Mouse (Mus musculus): ENCODE measurements at regions not wholly inside any gene's neighbourhood (a gene's known extent, or its start where the extent isn't known, plus 50 kb on each side); places are given as distances from the start of the nearest gene placed in this dataset.

DNA sequence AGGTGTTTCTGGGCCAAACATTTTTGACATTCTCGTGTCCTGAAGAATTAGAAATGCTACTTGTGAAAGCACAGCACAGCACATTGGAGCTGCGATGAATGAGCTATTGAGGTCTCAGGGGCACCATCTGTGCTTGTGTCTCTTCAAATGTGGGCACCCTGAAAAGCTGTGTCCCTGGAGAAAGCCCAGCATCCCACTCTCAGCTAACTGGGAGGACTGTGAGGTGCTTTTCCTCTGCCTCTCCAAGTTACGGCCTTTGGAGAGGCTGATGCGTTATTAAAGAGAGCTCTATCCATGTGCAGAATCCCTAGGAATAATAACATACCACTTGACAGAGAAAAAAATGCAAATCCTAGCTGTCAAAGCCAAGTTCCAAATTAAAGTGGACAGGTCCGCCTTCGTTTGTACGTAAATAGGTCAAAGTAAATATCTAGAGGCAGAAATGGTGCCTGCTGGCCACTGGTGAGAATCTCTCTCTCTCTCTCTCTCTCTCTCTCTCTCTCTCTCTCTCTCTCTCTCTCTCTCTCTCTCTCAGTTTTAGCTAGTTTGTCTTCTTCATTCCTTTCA, 397.3 kb upstream of the Mmadhc start:
- DNase-seq, result no peak

DNA sequence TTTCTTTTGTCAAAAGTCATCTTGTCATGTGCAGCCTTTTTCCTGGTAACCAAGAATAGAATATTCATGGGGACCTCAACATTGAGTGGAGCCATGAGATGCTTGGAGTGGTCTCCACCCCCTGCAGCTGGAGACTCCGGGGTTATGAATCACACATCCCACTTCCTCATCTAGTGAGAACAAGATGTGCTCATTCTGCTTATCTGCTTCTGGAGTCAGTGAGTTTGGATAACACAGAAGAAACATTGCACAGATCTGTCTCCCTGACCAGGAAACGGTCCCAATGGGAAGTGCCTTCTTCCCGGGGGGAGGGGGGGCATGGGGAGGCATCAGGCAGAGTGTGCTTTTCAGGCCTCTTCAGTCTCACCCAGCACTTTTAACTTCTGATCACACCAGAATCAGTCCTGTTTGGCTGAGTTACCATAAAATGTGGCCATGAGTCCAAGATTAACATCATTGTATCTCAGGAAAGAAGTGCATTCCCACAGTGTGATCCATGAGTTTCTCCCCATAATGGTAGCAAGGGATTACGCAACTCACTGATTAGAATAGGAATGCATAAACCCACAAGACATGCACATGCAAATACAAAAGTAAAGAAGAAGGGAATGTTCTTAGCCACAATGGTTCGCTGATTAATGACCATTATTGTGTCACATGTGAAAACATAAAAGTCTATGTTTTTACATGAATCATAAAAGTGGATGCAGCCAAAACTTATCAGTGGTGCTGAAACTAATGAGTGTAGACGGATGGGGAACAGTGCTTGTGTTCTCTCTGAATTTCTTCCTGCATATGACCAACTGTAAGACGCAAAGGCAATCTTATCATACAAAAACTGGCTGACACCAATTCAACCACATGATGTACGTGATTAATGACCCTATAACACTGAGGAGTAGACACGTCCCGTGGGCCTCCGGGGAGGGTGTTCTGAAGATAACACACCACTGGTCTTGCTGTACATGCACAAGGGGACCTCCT, 393.8 kb upstream of the Mmadhc start:
- peak; percentile 63 to 90 for DNase-seq

DNA sequence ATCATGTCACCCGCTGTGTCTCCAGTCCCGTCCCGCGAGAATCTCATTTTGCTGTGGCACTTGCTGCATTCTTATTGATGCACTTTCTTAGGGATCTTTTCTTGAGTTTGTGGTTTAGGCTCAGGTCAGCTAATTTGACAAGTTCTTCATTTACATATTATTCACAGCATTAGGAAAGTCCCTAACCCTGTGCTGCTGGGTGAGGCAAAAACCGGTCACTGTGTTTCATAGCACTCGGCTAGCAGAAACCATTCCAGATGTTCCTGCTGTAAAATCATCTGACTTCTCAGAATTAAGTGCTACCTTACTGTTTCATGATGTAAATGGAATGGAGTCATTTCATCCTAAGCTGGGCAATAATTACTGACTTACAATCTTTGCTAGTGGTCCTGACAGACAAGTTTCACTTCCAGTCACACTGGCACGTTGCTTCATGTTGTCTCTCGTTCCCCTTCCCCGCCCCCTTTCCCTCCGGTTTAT, 391.1 kb upstream of the Mmadhc start:
- peak in 1 of 2 experiments; percentile 22 for DNase-seq

DNA sequence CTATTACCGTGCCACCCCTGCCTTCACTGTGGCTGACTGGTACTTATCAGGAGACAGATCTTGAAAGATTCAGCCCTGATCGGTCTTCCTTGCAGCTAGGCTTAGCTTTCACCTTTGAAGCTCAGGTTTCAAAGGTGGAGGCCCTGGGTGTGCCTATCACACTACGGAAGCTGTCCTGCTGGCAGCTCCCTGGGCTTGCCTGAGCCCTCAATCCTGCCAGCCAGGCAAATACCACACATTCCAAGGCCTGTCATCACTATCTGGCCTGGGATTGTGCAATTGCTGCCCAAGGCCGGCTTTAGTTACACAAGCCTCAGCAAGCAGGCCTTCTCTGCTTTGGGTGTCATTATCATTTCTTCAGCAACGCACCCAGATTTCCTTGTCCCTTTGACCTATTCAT, 390.6 kb upstream of the Mmadhc start:
- DNase-seq, result peak; percentile 54 to 68

DNA sequence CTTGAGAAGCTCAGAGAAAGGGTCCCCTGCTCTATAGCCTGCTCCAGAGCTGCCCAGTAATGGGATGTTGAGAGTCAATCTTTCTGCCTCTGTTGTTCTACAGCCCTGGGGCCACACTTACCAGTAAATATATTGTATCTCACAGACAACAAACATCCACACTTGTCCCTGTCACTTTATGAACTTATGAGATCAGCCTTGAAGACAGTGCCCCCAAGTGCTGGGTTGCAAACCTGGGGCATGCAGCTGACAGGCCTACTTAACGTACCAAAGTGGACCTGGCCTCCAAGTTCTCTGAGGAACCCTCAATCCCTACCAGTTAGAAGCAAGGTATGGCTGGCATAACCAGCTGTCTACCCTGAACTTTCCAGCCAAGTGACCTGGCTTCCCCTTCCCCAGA, 380.9 kb upstream of the Mmadhc start:
- DNase-seq, result no peak

DNA sequence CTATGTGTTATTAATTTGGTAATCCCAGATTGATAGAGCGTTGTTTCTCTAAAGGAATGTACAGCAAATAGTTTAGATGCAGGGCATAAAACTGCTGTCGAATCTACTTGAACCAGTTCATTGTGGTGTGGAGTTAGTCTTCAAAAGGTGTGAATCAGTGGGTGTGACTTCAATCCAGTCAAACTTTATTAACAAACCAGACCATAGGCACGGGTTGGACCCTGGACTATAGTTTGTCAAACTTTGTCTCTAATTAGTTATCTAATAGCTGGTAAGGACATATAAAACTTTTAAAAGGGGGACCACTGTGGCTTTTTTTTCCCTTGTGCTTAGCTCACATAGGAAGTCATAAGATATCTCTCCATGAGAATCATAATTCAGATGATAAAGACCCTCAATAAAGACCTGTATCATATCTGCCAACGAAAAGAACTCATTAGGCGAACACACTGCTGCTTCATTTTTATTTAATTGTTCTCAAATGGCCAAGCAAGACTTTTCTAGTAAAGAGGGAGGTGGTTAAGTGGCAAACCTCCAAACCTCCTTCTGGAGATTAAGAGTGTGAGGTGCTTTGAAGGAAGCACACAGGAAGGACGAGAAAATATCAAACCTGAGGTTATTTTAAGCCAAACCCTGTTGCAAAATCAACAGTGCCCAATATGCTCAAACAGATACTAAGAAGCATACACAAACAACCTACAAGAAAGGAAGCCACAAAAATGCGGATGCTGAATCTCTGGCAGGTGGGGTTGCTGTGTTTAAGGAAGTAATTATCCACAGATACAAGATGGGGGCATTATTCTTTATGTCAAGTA, 379.3 kb upstream of the Mmadhc start:
- DNase-seq, result no peak

DNA sequence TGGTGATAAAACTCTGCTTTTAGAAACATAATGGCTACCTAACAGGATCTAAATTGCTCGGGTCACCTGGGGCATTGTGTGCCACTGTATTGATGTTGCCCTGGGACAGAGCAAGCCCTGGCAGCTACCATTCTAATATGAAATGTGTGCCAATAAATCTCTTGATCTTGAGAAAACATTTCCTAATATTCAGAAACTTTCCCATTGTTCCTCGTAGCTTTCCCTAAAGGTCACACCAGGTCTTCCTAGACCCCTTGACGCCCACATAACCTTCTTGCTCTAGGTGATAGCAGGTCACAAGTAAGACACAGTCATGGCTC, 378.2 kb upstream of the Mmadhc start:
- no peak for DNase-seq

DNA sequence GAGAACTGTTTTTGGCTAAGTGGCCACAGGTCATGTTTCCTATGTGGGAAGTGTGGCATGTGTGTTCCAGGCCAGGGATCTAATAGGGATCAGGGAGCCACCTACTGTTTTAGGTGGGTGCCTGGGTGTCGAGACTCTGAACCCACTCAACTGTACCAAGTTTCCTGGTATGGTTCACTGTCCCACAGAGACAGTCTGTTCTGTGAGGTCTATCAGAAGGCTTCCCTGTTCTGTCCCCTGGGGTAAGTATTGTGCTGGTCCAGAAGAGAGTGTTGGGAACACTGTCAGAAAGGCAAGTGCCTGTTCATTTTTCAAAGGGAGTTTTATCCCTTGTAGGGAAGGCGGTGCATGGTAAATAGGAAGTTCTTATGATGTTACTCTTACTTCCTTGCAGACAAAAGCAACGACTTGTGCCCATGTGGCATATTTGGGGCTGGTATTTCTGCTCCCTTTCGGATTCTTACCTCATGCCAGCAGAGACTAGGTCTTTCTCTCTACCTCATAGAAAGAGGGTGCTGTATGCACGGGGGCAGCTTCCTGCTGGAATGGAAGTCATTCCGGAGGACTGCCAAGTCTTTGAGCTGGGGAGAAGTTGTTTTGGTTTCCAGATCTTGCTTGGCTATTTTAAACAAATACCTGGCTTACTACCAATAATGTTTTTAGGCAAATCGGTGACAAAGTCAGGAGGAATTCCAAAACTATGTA, 377.7 kb upstream of the Mmadhc start:
- peak in 1 of 2 experiments; percentile 54 for DNase-seq

DNA sequence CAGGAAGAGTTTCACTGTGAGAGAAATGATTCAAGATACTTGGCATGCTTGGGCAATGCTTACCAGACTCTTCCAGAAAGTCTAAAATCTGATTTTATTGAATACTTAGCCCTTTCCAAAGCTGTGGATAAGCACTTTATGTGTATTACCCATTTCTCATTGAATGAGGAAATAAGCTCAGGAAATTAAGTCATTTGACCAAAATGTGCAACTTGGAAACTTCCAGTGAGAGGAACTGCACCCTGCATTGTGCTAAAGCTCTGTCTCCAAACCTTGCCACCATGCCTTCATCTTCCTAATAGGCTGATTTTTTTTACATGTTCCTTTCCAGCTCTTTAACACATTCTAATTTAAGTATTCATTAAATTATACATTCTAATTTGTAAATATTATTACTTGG, 372.7 kb upstream of the Mmadhc start:
- DNase-seq, result peak in 1 of 2 experiments; percentile 21

DNA sequence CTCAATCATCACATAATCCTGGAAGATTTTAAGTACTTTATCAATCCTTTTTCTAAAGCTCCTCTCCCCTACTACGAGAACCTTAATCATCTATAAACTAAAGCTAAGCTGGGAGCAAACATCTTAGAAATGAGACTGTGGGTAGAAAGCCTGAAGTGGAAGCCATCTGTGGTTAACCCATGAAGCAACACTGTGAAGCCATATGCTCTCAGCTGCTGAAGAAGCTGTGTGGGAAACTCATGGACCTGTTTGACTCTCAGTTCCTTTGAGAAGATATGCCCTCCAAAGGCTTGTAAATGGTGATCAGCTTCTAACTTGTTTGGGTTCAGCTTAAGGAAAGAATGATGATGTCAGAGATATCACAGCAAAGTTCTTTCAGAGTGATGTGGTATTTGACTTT, 372.2 kb upstream of the Mmadhc start:
- DNase-seq, result no peak

DNA sequence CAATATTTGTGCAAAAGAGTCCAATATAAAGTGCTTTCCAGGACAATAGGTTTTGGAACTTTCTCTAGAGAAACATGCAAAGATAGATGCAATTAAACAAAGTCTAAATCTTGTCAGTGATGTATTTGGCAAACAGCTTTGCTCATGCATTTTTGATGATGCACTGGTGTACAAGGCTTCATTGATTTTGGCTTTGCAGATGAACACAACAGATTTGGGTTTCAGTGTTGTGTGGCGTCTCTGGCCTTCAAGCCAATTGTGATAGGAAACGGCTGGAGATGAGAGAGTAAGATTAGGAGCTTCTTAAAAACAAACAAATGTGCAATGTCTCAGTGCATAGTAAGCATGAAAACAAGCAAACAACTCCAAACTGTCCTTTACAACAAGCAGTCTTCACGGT, 370.6 kb upstream of the Mmadhc start:
- no peak for DNase-seq

DNA sequence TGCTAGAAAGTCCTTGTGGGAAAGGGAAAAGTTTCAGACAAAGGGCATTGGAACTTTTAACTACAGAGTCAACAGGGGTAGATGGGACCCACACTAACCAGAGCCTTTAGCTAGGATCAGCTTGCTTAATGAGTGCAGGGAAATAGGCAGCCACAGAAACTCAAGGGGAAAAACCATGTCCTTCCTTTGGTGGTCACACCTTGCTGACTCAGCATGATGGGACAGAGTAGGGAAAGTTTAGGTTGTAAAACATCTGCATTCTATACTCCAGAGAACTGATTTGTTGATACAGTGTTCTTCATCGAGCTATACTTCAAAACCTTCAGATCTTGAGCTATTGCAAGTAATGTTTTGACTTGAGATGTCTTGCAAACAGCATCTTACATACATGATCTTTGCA, 365.9 kb upstream of the Mmadhc start:
- no peak for DNase-seq

DNA sequence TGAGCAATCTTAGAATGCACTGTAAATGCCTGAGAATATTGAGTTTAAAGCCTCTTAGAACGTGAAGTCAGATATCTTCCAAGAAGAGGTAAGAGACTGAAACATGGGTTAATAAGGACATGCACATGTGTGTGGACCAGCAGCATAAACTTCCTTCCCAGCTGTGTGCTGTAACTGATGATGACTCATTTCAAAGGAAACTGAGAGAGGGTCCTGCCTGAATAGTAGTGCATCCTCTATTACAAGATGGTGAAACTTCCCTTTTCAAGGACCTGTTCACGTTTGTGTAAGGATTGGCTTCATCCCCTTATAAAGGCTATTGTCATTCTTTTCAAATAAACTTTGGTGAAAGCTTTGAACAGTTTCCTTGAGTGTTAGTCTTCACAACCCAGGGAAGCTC, 363.4 kb upstream of the Mmadhc start:
- no peak for DNase-seq

DNA sequence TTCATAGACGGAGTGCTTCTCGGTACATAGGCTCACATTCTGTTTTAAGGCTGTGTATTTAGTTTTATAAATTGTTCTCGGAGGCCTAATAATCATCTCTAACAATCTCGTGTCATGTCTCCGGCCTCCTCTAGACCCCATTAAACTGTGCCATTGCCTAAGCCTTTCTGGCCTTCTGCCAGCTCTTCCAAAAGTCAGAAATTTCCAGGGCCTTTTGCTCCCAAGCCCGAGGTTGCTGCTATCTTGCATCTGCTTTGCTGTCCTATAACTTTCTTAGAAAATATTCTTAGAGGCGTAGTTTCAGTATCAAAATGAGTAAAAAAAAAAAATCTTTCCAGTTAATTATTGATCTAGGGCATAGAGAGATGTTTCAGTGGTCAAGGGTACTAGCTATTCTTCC, 361.2 kb upstream of the Mmadhc start:
- DNase-seq, result no peak

DNA sequence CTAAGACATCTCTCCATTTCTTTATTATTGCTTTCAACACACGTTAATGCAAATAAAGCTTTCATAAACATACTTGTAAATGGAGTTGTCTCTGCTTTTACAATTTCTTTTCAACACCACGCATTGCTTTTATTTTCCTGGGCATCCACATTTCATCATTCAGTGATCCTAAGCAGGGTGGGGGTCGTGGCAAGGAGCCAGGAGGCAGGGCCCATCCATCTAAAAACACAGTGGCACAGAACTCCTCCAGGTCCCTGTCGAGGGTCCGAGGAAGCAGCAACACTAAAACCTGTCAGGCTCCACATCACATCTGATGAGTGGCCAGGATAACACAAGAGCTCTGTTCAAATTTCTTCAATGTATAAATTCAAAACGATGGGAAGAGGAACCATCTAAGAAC, 359.8 kb upstream of the Mmadhc start:
- DNase-seq, result no peak

DNA sequence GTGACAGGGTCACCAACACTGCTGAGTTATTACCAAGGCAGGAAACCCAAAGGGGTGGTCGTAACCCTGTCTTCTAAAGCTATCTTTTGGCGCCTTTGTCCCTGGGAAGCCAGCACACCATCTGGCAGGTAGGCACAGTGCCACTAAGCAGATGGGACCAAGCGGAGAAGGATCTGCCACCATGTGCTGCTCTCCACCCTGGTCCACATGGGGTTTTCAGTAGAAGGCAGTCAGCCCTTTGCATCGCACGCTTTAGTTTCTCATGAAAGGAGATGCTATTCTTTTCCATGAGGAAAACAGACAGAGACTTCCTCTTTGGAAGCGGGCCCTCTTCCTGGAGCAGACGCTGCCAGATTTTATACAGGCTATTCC, 358.3 kb upstream of the Mmadhc start:
- peak; percentile 30 for DNase-seq

DNA sequence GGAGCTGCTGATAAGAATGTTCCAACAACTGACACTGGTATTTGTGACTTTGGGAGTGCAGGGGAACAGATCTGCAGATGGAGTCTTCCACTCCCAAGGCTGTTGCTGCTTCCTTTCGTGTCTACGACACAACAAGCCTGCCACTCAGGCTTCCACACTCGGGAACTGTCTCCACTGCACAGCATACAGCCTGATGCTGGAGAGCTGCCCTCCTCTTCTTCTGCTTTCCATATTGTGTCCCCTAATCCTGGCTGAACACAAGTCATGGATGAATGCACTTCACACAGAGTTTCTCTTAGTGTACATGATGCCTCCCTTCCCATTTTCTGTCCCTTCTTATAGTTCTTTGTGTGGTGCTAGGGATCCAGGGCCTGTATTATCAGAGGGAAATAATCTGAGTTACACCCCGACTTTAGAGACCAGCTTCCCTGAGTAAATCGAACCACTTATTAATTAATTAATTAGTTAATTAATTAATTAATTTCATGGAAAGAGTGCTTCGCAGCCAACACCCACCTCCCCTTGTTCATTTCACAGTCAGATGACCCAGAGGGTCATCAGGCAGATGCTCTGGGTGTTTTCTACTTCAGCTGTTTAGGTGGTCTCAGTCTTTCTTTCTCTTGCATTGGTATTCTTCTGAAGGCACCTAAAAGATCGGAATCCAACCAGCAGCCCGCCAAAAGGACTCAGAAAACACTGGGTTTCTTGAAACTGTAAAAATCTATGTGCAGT, 357.8 kb upstream of the Mmadhc start:
- no peak for DNase-seq

DNA sequence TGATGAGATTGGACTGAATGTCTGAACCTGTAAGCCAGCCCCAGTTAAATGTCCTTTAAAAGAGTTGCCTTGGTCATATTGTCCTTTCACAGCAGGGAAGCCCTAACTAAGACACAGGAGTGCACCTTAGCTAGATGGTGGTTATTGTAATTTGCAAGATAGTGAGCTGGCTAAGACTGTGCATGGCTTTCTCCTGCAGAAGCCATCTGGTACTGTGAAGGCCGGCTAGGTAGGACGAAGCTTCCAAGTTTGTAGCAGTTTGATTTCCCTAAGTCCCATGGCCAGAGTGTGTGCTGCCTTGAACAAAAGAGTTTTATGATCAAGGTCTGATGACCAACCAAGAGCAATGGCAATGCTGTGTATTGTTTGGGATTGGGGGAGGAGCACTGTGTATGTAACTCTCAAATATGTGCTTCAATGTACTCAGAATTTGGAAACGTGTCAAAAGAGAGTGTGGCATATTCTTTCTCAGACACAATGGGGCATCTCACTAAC, 356.6 kb upstream of the Mmadhc start:
- no peak for DNase-seq

DNA sequence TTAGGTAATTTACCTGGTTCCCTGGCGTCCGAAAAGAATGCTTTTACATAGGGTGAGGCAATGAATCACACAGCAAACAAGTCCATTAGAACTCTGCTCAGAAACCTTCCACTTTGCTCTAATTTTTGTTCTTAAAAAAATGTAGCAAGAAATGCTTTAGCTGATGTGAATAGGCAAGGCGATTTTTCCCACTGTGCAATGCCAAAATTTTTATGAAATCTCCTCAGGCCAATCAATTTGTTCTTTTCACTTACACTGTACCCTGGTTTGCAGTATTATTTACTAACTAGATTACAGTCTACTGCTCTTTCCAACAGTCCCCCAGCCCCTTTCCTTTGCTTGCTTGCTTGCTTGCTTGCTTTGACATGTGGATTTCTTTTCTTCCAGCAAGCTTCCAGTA, 353.1 kb upstream of the Mmadhc start:
- no peak for DNase-seq

DNA sequence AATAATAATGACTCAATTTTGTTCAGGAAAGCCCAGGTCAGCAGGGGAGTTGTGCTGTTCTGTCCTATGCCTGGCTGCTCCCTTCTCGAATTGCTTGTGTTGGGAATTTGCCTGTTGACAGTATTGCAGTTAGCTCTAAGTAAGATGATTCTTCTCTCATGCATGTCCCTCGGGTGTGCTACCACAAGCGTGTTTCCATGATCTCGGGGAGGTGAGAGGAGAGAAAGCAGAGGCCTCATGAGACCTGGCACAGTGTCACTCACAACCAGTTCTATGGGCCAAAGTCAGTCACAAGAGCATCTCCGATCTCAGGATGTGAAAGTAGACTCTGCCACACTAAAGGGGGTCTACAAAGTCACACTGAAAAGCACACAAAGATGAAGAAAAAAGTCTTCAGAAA, 346.6 kb upstream of the Mmadhc start:
- DNase-seq, result no peak

DNA sequence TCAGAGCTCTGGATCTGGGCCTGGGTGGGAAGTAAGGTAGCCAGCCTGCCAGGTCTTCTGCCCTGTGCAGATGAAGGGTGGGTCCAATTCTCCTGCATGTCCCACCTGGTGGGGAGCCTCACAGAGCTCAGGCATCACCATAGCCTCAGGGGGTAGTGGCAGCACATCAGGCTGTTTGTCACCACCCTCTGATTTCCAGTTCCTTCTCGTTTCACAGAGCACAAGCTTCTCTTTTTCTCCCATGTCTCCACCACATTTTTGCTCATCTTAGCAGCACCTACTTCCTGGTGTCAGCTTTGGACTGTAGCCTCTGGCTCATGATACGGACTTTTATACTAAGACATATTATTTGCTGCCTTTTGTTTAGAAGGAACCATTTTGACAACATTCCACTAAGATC, 345.6 kb upstream of the Mmadhc start:
- peak in 1 of 2 experiments; percentile 18 for DNase-seq

DNA sequence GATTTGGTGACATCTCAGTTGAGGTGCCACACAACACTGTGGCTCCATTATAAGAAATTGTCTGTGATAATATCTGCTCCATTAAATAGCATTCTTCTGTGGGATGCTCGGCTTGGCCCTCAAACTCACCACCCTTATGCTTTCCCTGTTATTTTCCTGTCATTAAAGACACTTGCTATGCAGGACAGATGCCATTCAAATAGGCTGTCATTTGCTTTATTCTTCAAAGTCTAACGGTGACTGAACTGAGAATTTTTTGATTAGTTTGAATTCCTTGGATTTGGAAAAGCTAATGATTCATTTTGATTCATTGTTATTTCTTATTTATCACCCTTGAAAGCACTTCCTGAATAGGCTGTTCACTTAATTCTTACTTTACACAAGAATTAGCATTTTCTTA, 339.3 kb upstream of the Mmadhc start:
- no peak for DNase-seq

Measured in heart, adult 18-20 months (tissue).